Mouse (Mus musculus) embryo, embryonic 11.5 days (tissue): ENCODE measurements around the gene Plekhg1.
A peak's percentile ranks its signal among the peaks of the same experiment; 100 is the strongest.

Experiments
- DNase-seq: peaks from one replicate; pipeline ENCODE4 v3.0.0-alpha.2; 2012; ENCODE audit warnings: low read depth, low spot score

The Plekhg1 gene

DNA sequence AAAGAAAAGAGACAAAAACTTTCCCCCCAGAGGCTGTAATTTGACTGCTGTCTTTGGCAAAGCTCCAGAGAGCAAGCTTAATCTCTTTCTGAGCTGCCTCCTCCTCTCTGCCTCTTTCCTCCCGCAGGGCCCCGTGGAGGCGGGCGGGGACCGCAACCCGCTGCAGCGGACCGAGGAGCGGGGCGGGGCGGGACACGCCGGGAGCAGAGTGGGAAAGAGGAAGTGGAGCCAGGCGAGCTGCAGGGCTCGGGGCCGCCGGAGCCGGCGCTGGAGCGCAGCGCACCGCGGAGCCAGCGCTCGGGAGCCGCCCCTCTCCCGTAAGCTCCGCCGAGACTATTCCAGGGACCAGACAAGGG is at the start of gene Plekhg1:
Gene Plekhg1 (plus strand): TSS at position 217 of the 356 bp plus-strand sequence.
- DNase-seq, result peak; percentile 60

GRCm38 (mm10) chr10:3692791-3693190 is 47.4 kb upstream of the Plekhg1 start:
- no peak for DNase-seq

DNA sequence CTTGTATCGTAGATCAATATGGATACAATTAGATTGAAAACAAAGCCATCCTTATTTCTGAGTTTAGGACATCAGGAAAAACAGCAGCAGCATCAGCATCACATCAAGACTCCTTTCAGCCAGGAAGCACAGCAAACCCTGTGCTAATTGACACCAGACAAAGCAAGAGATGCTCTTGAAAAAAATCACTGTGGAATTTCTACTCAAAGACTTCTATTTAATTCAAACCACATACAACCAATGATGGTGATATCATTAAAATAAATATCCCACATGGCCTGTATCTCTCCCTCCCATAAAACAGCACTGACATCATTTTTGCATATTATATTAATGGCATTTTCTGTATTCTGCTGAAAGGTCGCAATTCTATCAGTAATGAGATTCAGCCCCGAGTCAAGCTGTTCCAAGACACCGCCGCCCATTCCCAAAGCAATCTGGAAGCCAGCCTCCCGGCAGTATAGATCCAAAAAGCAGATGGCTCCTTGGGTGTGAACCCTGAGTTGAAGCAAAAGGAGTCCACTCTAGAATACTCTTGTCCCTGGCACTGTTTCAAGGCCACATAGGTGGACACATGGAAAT is 46.4 kb upstream of the Plekhg1 start:
- no peak for DNase-seq

GRCm38 (mm10) chr10:3695332-3695905 is 44.7 kb upstream of the Plekhg1 start:
- no peak for DNase-seq

DNA sequence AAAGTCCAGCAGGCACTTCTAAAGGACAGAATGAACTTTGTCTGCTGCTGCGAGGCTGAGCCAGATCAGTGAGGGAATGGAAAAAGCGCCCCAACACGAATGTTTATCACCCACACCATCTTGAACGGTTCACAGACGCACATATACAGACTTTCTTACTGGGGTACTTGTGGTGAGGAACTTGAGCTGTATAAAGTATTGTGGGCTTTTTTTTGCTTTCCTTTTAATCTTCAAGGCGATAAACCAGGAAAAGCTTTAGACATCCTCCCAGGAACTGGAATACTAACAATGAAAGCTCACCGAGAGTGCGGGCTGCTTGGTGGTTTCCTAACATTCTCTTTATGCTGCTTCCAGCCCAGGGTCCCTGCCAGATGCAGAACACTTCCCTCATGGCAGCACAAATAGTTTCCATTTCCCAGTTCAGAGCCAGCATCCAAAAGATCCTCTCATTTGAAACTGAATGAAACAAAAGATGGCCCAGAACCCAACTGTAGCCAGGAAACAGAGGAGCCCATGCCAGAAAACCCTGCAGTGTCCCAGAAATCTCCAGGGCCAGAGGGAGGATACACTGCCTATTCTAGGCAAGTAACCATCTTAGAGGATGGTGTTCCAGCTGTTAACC is 43.3 kb upstream of the Plekhg1 start:
- no peak for DNase-seq

- no peak for DNase-seq
These were observed 42.7 kb upstream of the Plekhg1 start for GRCm38 (mm10) chr10:3697500-3697899.

DNA sequence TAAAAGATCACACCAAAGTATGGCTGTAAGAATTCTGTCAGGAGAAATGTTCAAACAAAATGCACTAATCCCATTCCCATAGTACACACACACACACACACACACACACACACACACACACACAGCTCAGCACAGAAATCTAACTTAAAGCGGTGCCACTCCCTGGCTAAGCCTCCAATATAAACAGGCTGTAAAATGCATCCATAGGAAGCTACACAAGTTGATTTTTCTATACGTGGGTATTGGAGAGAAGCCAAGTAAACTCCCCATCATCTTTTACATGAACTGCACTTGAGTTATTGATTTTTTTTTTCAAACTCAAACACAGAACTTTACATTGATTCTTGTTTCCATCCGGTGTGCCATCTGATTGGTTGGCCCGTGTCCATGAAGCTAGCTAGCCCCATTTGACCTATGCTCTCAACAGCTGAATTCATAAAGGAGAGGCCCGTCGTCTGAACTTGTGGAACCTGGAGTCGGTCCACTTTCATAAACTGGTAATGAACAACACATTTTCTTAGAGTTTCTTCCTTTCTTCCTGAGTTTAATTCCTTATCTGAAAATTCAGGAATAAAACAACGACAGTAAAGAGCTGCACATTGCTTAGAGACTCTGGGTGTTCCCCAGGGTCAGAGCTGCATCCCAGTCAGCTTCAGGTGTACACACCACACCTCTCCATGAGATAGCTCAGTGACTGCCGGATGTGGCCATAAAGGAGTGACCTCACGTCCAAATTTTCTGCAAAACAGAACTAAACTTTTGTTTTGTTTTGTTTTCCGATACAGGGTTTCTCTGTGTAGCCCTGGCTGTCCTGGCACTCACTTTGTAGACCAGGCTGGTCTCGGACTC is 39.7 kb upstream of the Plekhg1 start:
- no peak for DNase-seq

DNA sequence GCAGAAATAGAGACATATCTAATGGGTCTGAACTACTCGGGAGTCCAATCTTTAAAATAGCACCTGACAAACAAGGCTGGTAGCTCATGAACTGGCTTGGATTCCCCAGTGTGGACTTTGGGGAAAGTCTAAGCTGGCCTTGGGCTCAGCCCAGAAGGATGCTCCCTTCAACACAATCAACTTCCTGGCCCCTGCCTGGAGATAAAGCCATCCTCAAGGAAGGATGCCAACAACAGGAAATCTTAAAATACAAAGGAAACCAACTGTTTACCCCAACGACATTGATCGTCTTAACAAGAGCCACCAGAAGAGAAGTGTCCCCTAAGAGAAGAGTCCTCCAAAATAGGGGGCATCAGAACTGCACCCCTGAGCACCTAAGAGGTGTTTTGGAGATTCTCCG is 38.3 kb upstream of the Plekhg1 start:
- DNase-seq, result no peak

DNA sequence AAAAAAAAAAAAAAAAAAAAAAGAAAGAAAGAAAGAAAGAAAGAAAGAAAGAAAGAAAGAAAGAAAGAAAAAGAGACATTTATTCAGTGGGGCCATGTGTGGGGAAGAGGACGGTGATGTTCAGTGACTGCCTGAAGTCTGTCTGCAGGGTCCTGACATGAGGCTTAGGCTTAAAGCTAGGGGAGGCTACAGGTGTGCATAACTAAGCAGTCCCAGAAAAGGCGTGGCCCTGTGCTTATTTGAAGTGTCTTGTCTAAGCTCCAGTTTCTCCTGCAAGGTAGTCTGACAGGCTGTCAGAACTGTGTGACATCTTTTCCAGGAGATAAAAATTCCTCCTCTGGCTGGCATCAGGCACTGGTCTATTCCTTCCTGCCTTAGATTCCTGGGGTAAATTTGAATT is 37.6 kb upstream of the Plekhg1 start:
- no peak for DNase-seq

GRCm38 (mm10) chr10:3706231-3706630 is 33.9 kb upstream of the Plekhg1 start:
- no peak for DNase-seq

DNA sequence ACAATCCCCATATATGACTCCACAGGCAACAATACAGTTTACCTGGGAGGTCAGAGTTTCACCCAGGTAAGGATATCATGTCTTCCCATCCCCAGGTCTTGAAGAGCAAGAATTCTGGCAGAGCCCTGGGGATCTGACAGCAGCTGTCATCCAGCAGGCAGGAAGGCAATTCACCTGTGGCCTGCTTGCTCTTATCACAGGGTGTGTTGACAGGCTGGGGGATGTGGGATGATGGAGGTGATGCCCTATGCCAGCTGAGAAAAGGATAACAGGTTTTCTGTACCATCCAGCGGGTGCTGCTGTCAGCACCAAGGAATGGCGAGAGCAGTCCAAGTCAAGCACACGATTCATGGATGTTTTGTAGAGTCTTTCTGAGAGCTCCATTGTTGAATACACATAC is 30.1 kb upstream of the Plekhg1 start:
- no peak for DNase-seq

DNA sequence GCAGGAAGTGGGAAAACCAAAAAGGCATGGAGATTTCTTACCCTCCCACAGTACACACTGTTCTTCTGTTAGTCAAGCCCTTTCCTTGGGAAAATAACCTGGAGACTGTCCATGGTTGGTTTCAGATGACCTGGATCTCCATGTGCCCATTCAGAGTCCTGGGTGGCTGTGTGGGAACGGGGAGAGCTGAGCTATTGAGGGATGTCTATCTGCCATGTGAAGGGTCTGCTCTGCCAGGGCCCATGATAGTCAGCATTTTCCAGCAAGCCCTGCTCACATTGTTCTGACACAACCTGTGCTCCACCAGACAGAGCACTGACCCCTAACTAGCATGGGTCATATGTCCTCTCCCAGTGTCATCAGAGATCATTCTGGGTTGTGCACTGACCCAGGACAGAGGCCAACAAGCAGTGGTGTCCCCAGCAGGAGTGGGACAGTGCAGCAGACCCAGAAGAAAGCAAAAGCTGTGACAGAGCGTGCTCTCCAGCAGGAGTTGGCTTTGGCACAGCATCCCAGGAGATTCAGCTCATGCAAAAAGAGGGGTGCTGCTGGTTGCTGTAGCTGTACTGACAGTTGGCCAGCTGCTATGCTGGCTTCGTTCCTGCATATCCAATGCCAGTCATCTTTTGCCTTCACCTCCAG is 24.7 kb upstream of the Plekhg1 start:
- DNase-seq, result no peak

GRCm38 (mm10) chr10:3718021-3718865 is 21.9 kb upstream of the Plekhg1 start:
- DNase-seq, result no peak

DNA sequence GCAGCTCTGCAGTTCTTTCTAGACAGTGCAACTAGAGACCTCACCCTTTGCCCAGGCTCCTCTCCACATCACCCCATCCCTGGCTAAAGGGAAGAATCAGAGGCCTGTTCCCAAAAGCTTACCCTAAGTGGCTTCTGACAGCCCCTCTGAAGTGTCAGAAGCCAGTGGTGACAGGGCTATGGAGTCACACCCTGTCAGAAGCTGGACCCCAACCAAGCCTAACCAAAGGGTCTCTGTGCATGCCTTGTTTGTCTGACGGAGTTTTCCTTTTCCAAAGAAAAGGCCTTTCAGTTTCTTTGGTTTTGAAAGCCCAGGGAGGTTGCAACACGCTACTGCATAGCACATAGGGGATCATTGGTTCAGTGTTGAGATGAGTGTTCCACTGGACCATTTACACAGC is 19.9 kb upstream of the Plekhg1 start:
- DNase-seq, result no peak

GRCm38 (mm10) chr10:3722339-3722738 is 17.8 kb upstream of the Plekhg1 start:
- DNase-seq, result no peak

DNA sequence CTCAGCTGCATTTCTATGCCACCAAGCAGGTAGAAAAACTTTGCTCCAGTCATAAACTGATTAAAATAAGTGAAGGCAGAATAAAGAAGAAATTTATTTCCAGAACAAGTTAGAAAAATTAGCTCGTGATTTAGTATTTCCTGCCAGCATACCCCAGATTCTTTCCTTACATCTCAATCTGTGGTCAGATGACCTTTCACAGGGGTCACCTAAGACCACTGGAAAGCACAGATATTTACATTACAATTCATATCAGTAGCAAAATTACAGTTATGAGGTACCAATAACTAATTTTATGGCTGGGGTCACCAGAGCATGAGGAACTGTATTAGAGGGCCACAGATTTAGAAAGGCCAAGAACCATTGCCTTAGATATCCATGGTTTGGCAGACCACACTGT is 15.5 kb upstream of the Plekhg1 start:
- DNase-seq, result no peak

- no peak for DNase-seq
These were observed 10.5 kb upstream of the Plekhg1 start for GRCm38 (mm10) chr10:3729666-3730065.

DNA sequence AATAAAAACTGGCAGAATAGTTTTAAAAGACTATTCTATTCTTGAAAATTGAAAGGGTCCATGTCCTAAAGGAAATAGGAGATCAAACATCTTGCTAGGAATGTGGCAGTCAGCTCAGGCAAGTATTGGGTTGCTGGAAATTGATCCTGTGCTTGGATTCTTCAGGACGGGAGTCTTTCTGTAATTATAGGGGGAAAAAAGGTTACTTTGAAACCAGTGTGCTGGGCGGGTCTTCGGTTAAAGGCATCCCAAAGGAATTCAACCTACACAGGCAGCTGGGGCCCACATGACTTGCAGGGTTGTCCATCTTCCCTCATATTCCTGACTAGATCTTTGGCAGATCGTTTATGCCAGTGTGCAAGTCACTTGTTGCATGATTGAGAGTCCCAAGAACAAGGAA is 9.8 kb upstream of the Plekhg1 start:
- no peak for DNase-seq

DNA sequence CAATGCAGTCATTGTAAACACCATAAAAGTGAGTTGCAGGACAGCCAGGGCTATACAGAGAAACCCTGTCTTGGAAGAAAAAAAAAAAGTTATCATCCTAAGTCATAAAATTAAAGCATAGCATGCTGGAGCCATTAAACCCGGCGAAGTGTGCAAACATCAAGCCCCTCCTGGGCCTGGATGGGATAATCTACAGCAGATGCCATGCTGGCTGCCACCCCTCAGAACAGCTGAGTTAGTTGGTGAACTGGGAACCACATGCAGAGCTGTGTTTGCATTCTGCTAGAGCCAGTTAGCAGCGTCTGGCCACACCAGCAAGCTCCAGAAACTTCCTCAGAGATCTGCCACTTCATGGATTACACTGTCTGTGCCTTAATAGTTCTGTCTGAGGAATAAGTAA is 3.1 kb upstream of the Plekhg1 start:
- no peak for DNase-seq

DNA sequence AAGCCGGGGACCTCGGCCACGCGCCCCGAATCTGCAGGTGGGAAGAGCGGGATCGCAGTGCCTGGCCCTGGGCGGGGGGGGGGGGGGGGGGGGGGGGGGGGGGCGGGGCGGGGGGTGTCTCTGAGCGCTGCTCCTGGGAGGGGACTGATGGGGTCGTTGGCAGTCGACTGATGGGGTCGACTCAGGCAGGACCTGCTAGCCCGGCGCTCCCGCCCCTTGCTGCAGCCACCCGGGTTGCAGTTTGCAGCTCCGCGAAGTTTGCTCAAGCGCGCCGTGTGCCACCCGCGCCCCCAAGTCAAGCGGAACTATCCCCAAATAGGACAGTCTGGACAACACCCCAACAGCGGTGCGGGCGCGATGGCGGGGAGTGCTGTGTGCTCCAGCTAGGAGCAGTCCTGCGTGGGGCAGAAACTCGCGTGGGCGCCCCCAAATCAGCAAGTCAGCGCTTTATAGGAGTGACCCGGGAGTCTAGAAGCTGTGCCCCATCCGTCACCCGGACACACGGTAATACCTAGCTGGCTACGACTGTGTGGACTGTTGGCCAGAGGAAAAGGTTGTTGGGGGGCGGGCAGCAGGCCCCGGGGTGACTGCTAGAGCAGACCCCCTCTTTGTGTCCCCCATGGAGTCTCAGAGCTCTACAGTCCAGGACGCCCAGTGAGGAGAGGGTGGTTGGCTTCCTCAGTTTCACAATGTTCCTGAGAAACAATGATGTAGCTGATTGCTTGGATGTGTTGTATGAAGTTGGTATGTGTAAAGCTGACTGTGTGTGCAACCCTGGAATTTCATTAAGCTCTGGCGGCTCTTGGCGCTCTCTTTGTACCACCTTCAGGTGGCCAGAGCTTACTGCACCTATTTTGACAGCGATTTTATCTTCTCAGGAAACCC is 582 bp downstream of the Plekhg1 start:
- peak; percentile 59 for DNase-seq
